Mouse (Mus musculus) cortical plate, adult 2 months (tissue): ENCODE measurements around the gene Cpb2.

ENCODE experiments used
- CTCF ChIP-seq: fragments of 200-500 bp; IDR thresholded peaks from 2 replicates; pipeline ENCODE4 v1.5.1; 2011; ENCODE audit warnings: mild to moderate bottlenecking, control low read depth, low read length; ENCODE audit not compliant: insufficient read depth; ENCODE audit errors: extremely low read depth
- POLR2A ChIP-seq: fragments of 200-500 bp; IDR thresholded peaks from 2 replicates; pipeline ENCODE4 v1.6.1; 2011; ENCODE audit warnings: mild to moderate bottlenecking, low read length, control low read depth; ENCODE audit not compliant: insufficient read depth; ENCODE audit errors: extremely low read depth

GRCm38 (mm10) chr14:75233070-75233469 is 9.0 kb upstream of the Cpb2 start:
- TF ChIP-seq POLR2A (no peak), CTCF (no peak)
